Mouse (Mus musculus): ENCODE measurements around the gene Cenpj. TPM values are rescaled to one million over a fixed set of nuclear protein-coding genes. Genes with fewer than 3 reads are reported as not detected.

Cenpj gene
- polyA plus RNA-seq, 1 experiment from 2014 or later, result 11.6 TPM

- 67% methylated on average over 18 of the region's 18 CpGs for WGBS
- H3K9ac ChIP-seq, result peak overlapping the region; percentile 73; the same call in 1 of the 2 replicates
These were observed 1.0 kb upstream of the Cenpj start for GRCm38 (mm10) chr14:56575969-56576901.

GRCm38 (mm10) chr14:56572546-56572945, 2.7 kb downstream of the Cenpj start:
- no peak overlapping the region for H3K27ac ChIP-seq
- no peak overlapping the region for H3K9ac ChIP-seq
- peak overlapping the region; percentile 80 for H3K4me2 ChIP-seq (replicated peaks)
- peaks cover 11% of the 10 kb centered on the region; the same call in 1 of the 2 replicates for H3K4me1 ChIP-seq
- peak overlapping the region; percentile 86; the same call in 1 of the 2 replicates for H3K4me3 ChIP-seq
- no peaks in the 10 kb centered on the region for H3K27me3 ChIP-seq
- no peaks in the 10 kb centered on the region for H3K36me3 ChIP-seq
- H3K9me3 ChIP-seq, result no peaks in the 10 kb centered on the region
- ATAC-seq (ENCODE audit: low FRiP score, low read depth), result no peak
- 76% methylated on average over 2 of the region's 2 CpGs for WGBS

More at GRCm38 (mm10) chr14:56575969-56576901, 1.0 kb upstream of the Cenpj start:
- Histone ChIP-seq H3K27me3 (no peaks in the 10 kb centered on the region), H3K27ac (no peak overlapping the region), H3K4me1 (peaks cover 8% of the 10 kb centered on the region; the same call in 1 of the 2 replicates), H3K4me3 (peak overlapping the region; percentile 60), H3K9me3 (no peaks in the 10 kb centered on the region), H3K4me2 (replicated peaks) (peak overlapping the region; percentile 79), H3K36me3 (no peaks in the 10 kb centered on the region)
- no peak for ATAC-seq (ENCODE audit: low FRiP score, low read depth)

- Histone ChIP-seq H3K4me2 (replicated peaks) (peak overlapping the region; percentile 80), H3K36me3 (no peaks in the 10 kb centered on the region), H3K4me3 (peak overlapping the region; percentile 86), H3K27me3 (no peaks in the 10 kb centered on the region), H3K4me1 (peaks cover 11% of the 10 kb centered on the region; the same call in 1 of the 2 replicates), H3K9ac (peak overlapping the region; percentile 80), H3K9me3 (no peaks in the 10 kb centered on the region), H3K27ac (peak overlapping the region; percentile 75)
- WGBS, result under 1% methylated on average over 59 of the region's 59 CpGs
- ATAC-seq (ENCODE audit: low FRiP score, low read depth), result peak; percentile 99
These were observed 3.7 kb downstream of the Cenpj start for GRCm38 (mm10) chr14:56571310-56572093.

- 70% methylated on average over 4 of the region's 4 CpGs for WGBS
- ATAC-seq (ENCODE audit: low FRiP score, low read depth), result no peak
- no peak overlapping the region for H3K4me2 ChIP-seq (replicated peaks)
These were observed 6.2 kb downstream of the Cenpj start for GRCm38 (mm10) chr14:56569041-56569440.

GRCm38 (mm10) chr14:56567476-56567875, 7.7 kb downstream of the Cenpj start:
- Histone ChIP-seq H3K4me2 (replicated peaks) (no peak overlapping the region), H3K9me3 (no peaks in the 10 kb centered on the region), H3K9ac (no peak overlapping the region), H3K4me1 (peaks cover 4% of the 10 kb centered on the region; the same call in 1 of the 2 replicates), H3K27me3 (no peaks in the 10 kb centered on the region), H3K36me3 (peaks cover 12% of the 10 kb centered on the region), H3K4me3 (no peak overlapping the region), H3K27ac (no peak overlapping the region)
- WGBS, result 81% methylated on average over 7 of the region's 7 CpGs
- no peak for ATAC-seq (ENCODE audit: low FRiP score, low read depth)

More at GRCm38 (mm10) chr14:56569041-56569440, 6.2 kb downstream of the Cenpj start:
- Histone ChIP-seq H3K36me3 (no peaks in the 10 kb centered on the region), H3K27me3 (no peaks in the 10 kb centered on the region), H3K4me3 (no peak overlapping the region), H3K27ac (no peak overlapping the region), H3K9ac (no peak overlapping the region), H3K4me1 (peaks cover 6% of the 10 kb centered on the region; the same call in 1 of the 2 replicates), H3K9me3 (no peaks in the 10 kb centered on the region)

- H3K4me2 ChIP-seq (replicated peaks), result no peak overlapping the region
- WGBS, result 90% methylated on average over 3 of the region's 3 CpGs
- H3K9me3 ChIP-seq, result no peaks in the 10 kb centered on the region
- no peak overlapping the region for H3K9ac ChIP-seq
- H3K4me3 ChIP-seq, result no peak overlapping the region
- no peak for ATAC-seq (ENCODE audit: low FRiP score, low read depth)
- H3K27ac ChIP-seq, result no peak overlapping the region
- H3K36me3 ChIP-seq, result peaks cover 24% of the 10 kb centered on the region
- H3K27me3 ChIP-seq, result no peaks in the 10 kb centered on the region
- no peaks in the 10 kb centered on the region for H3K4me1 ChIP-seq
These were observed 16.1 kb downstream of the Cenpj start for GRCm38 (mm10) chr14:56559134-56559533.

GRCm38 (mm10) chr14:56554716-56555115, 20.5 kb downstream of the Cenpj start:
- H3K36me3 ChIP-seq, result peaks cover 36% of the 10 kb centered on the region
- no peaks in the 10 kb centered on the region for H3K27me3 ChIP-seq
- H3K9me3 ChIP-seq, result no peaks in the 10 kb centered on the region
- 97% methylated on average over 2 of the region's 2 CpGs for WGBS
- H3K4me1 ChIP-seq, result no peaks in the 10 kb centered on the region
- H3K4me3 ChIP-seq, result no peak overlapping the region
- H3K27ac ChIP-seq, result no peak overlapping the region
- no peak overlapping the region for H3K4me2 ChIP-seq (replicated peaks)
- no peak for ATAC-seq (ENCODE audit: low FRiP score, low read depth)
- no peak overlapping the region for H3K9ac ChIP-seq

GRCm38 (mm10) chr14:56553331-56553730, 21.9 kb downstream of the Cenpj start:
- no peaks in the 10 kb centered on the region for H3K27me3 ChIP-seq
- no peak overlapping the region for H3K9ac ChIP-seq
- ATAC-seq (ENCODE audit: low FRiP score, low read depth), result no peak
- 92% methylated on average over 7 of the region's 7 CpGs for WGBS
- no peak overlapping the region for H3K4me2 ChIP-seq (replicated peaks)
- H3K4me1 ChIP-seq, result no peaks in the 10 kb centered on the region
- H3K9me3 ChIP-seq, result no peaks in the 10 kb centered on the region
- H3K36me3 ChIP-seq, result peaks cover 35% of the 10 kb centered on the region
- no peak overlapping the region for H3K4me3 ChIP-seq
- no peak overlapping the region for H3K27ac ChIP-seq

- 86% methylated on average over 6 of the region's 6 CpGs for WGBS
- H3K4me3 ChIP-seq, result no peak overlapping the region
- ATAC-seq (ENCODE audit: low FRiP score, low read depth), result no peak
- H3K4me1 ChIP-seq, result no peaks in the 10 kb centered on the region
- H3K9me3 ChIP-seq, result no peaks in the 10 kb centered on the region
- H3K27me3 ChIP-seq, result no peaks in the 10 kb centered on the region
- no peak overlapping the region for H3K27ac ChIP-seq
- H3K4me2 ChIP-seq (replicated peaks), result no peak overlapping the region
- H3K9ac ChIP-seq, result no peak overlapping the region
- H3K36me3 ChIP-seq, result peaks cover 32% of the 10 kb centered on the region
These were observed 22.3 kb downstream of the Cenpj start for GRCm38 (mm10) chr14:56552924-56553323.

- Histone ChIP-seq H3K36me3 (peaks cover 32% of the 10 kb centered on the region), H3K4me1 (no peaks in the 10 kb centered on the region), H3K27me3 (no peaks in the 10 kb centered on the region), H3K27ac (no peak overlapping the region), H3K4me2 (replicated peaks) (no peak overlapping the region), H3K9me3 (no peaks in the 10 kb centered on the region), H3K9ac (no peak overlapping the region), H3K4me3 (no peak overlapping the region)
- no peak for ATAC-seq (ENCODE audit: low FRiP score, low read depth)
- WGBS, result 88% methylated on average over 4 of the region's 4 CpGs
These were observed 24.3 kb downstream of the Cenpj start for GRCm38 (mm10) chr14:56550960-56551359.

- Histone ChIP-seq H3K9ac (no peak overlapping the region), H3K27me3 (no peaks in the 10 kb centered on the region), H3K36me3 (no peaks in the 10 kb centered on the region; the same call in 1 of the 2 replicates), H3K4me2 (replicated peaks) (no peak overlapping the region), H3K9me3 (no peaks in the 10 kb centered on the region), H3K4me1 (0 out of 2 replicates have a peak, but pooled peaks cover 3% of the 10 kb centered on the region), H3K4me3 (no peak overlapping the region), H3K27ac (no peak overlapping the region)
- 90% methylated on average over 4 of the region's 4 CpGs for WGBS
- no peak for ATAC-seq (ENCODE audit: low FRiP score, low read depth)
These were observed 29.7 kb downstream of the Cenpj start for GRCm38 (mm10) chr14:56545491-56545890.

- Histone ChIP-seq H3K4me1 (0 out of 2 replicates have a peak, but pooled peaks cover 3% of the 10 kb centered on the region), H3K27ac (no peak overlapping the region), H3K27me3 (no peaks in the 10 kb centered on the region), H3K9ac (no peak overlapping the region), H3K36me3 (no peaks in the 10 kb centered on the region; the same call in 1 of the 2 replicates), H3K4me2 (replicated peaks) (no peak overlapping the region), H3K9me3 (no peaks in the 10 kb centered on the region), H3K4me3 (no peak overlapping the region)
- no peak for ATAC-seq (ENCODE audit: low FRiP score, low read depth)
- 61% methylated on average over 1 of the region's 1 CpGs for WGBS
These were observed 30.3 kb downstream of the Cenpj start for GRCm38 (mm10) chr14:56544946-56545345.
